Mouse (Mus musculus) B cell, adult 2 months (primary cell): ENCODE results near the gene Rad51.
A peak's percentile ranks its signal among the peaks of the same experiment; 100 is the strongest.

Experiments
- DNase-seq, 2 experiments: peaks; one replicate each; pipeline ENCODE4 v3.0.0; 2022

Rad51 gene

GRCm38 (mm10) chr2:119166901-119167865 is 54.6 kb downstream of the Rad51 start, which contains the start of gene Gchfr:
Gene Gchfr, plus strand, starts transcription at chr2:119167773.
- DNase-seq: peak; percentile 36 to 39

- no peak for DNase-seq
These were observed 55.3 kb downstream of the Rad51 start for GRCm38 (mm10) chr2:119167866-119168256.

GRCm38 (mm10) chr2:119170282-119170681 is 57.7 kb downstream of the Rad51 start:
- no peak for DNase-seq

GRCm38 (mm10) chr2:119171574-119171973 is 59.0 kb downstream of the Rad51 start:
- DNase-seq: no peak

GRCm38 (mm10) chr2:119172446-119172845 is 59.9 kb downstream of the Rad51 start:
- DNase-seq: no peak

- no peak for DNase-seq
These were observed 60.4 kb downstream of the Rad51 start for GRCm38 (mm10) chr2:119172862-119173576.

GRCm38 (mm10) chr2:119173991-119174651 is 61.5 kb downstream of the Rad51 start, which contains the start of gene Gm14137:
Gene Gm14137, plus strand, starts transcription at chr2:119174509.
- DNase-seq: peak; percentile 52 to 57

GRCm38 (mm10) chr2:119174866-119175265 is 62.3 kb downstream of the Rad51 start:
- DNase-seq: no peak

GRCm38 (mm10) chr2:119175614-119176013 is 63.0 kb downstream of the Rad51 start:
- no peak for DNase-seq

GRCm38 (mm10) chr2:119176761-119177160 is 64.2 kb downstream of the Rad51 start:
- no peak for DNase-seq

GRCm38 (mm10) chr2:119177384-119177939 is 64.9 kb downstream of the Rad51 start:
- no peak for DNase-seq

GRCm38 (mm10) chr2:119182914-119183313 is 70.3 kb downstream of the Rad51 start:
- no peak for DNase-seq

GRCm38 (mm10) chr2:119189029-119189710 is 76.6 kb downstream of the Rad51 start:
- peak; percentile 92 for DNase-seq

GRCm38 (mm10) chr2:119190969-119191368 is 78.4 kb downstream of the Rad51 start:
- DNase-seq: no peak

- no peak for DNase-seq
These were observed 81.5 kb downstream of the Rad51 start for GRCm38 (mm10) chr2:119194140-119194539.

GRCm38 (mm10) chr2:119196316-119197108 is 83.9 kb downstream of the Rad51 start:
- no peak for DNase-seq
